Mouse (Mus musculus): Measurements from ENCODE around the gene Senp2. TPM values are rescaled to one million over a fixed set of nuclear protein-coding genes. Genes with fewer than 3 reads are reported as not detected.

Gene Senp2
- 80.4 and 99.8 TPM in 2 replicates for total RNA-seq (2023)

DNA sequence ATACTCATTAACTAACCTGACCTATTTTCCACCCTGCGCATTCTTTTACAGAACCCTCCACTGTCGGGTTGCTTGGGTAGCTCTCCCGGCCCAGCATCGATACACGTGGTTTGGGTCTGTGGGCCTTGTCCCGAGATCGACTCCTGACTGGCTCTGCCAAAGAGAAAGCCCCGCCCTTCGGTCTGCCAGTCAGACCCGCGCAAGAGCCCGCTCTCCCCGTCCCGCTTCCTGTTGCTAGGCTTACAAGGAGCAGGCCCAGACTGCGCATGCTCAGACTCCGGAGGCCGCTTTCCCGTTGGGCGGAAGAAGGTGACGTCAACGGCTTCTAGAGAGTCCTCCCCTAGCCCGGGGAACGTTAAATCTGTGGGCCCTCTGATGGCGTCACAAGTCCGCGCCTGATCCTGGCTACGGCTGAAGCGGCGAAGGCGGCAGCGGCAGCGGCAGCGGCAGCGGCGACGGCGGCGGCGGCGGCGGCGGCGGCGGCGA, at the start of gene Senp2:
Gene Senp2, plus strand, starts transcription at position 386 of the 486 bp plus-strand sequence.

GRCm38 (mm10) chr16:21995304-21995703, 14.0 kb upstream of the Senp2 start, which contains the start of gene Liph:
Gene Liph, minus strand, starts transcription at chr16:21995663.

Other genes with a start within 250 kb of the Senp2 start
- 0.16 and 0.25 TPM in 2 replicates for gene Ehhadh, start 221.7 kb upstream of the Senp2 start, total RNA-seq (2023)
- not detected in 2 replicates for gene Map3k13, start 215.1 kb upstream of the Senp2 start, total RNA-seq (2023)
- 1.8 and 2.0 TPM in 2 replicates for gene Tmem41a, start 61.9 kb upstream of the Senp2 start, total RNA-seq (2023)
- gene Liph, start 13.8 kb upstream of the Senp2 start, total RNA-seq (2023), result not detected in 2 replicates
- 0.39 and 0.41 TPM in 2 replicates for gene Igf2bp2, start 153.8 kb downstream of the Senp2 start, total RNA-seq (2023)